Mouse (Mus musculus) T-helper 2 cell (primary cell): ENCODE data around the gene Borcs6.

Source experiments
- in situ Hi-C: fragments of 300-600 bp; cut with MboI, MseI; formaldehyde crosslinking; loops from one replicate; pipeline ENCODE4 v1.15.1; 2025; ENCODE audit warnings: high pct_unique_total_duplicates

Borcs6 gene

DNA sequence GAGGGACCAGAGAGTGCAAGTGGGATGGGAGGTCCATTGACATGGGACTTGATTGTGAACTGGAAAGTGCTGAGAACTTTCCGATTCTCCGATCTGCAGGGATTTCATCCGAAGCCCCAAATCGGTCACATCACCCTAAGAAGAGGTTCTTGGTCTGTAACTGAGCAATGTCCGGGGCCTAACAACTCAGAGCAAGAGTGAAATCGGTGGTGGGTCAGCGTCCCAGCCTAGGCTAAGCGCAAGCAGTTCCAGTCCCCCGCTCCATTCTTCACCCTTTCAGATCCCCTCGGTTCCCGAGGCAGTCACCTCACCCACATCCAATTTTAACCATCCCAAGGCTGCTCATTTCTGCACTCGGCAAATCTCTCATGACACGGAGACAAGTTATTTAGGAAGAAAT, 10.6 kb downstream of the Borcs6 start:
- in situ Hi-C loops = no loop called here

GRCm38 (mm10) chr11:69070590-69071222, 11.2 kb downstream of the Borcs6 start, which contains the start of gene Tmem107:
Tmem107 (plus strand) TSS chr11:69070806.
- in situ Hi-C loops = no loop called here

GRCm38 (mm10) chr11:69071262-69071661, 11.7 kb downstream of the Borcs6 start:
- in situ Hi-C loops = no loop called here

DNA sequence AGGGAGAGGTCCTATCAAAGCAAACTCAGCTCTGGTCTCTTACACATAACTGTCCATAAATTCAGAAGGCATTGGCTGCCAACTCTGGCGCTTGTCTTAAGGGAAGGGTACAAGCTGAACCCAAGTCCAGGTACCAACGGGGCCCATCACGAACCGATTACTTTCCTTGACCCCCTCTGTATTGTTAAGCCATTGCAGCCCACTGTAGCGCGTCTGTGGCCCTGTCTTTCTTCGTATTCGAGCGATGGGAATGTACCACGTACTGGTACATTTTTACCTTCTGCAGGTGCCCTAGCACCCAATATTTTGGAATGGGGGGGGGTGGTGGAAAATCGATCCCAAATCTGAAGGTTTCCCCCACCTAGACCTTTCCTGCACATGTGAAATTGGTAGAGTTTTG, 12.7 kb downstream of the Borcs6 start:
- in situ Hi-C loops = no loop called here

DNA sequence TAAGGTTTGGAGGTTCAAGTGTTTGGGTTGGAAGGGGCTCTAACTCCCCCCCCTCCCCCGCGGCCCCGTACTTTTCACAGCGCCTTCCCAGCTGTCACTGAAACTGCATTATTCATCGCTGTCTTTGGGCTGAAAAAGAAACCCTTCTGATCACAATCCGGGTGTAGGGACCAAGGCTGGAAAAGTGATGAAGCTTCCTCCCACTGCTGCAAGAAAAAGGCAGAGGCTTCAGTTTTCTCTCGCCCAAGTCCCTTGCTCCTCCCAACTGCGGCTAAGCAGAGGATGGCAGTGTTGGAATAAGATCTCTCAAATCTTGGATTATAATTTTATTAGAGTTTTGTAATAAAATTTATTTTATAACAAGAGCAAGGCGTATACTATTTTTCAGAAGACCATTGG, 13.1 kb downstream of the Borcs6 start:
- in situ Hi-C loops = no loop called here

DNA sequence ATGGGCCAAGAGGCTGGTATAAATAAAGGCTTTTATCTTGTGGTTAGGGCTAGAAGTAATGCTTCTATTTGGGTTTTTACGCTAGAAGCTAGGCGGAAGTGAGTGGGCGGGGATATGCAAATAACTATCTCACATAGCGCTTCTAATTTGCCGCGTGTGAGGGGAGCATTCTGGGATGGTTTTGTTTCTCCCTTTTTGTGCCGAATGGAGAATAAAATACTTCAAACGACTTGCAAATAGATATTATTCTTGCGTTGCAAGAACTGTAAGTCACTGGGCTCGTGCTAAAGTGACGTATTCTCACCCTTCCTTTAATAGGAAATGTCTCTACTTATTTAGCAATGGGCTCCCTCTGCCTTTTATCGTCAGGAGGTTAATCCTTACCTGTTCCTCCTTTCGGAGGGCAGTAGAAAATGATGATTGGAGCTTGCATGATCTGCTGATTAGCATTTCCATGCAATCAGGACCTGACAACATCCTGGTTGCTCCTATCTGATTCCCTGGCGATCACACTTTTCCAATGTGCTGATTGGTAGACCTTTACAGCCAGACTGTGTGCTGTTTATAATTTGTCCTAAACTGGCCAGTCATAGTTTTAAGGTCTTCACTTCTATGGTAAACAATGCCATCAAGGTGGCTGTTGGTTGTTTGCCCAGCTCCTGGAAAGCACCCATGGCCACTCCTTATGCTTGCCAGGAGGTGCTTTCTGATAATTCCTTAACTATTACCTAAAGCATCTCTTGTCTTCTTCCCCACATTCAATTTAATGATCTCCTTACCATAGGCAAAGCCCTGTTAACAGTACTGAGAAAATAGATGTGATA, 13.8 kb downstream of the Borcs6 start:
- in situ Hi-C loops = no loop called here

GRCm38 (mm10) chr11:69073951-69074775, 14.6 kb downstream of the Borcs6 start:
- in situ Hi-C loops = no loop called here

- in situ Hi-C loops = loop anchor here (5.0 kb wide), 1 partner anchor 98 kb away; no protein-coding TSS in a partner anchor
Observed at GRCm38 (mm10) chr11:69074776-69075069, 15.2 kb downstream of the Borcs6 start.

DNA sequence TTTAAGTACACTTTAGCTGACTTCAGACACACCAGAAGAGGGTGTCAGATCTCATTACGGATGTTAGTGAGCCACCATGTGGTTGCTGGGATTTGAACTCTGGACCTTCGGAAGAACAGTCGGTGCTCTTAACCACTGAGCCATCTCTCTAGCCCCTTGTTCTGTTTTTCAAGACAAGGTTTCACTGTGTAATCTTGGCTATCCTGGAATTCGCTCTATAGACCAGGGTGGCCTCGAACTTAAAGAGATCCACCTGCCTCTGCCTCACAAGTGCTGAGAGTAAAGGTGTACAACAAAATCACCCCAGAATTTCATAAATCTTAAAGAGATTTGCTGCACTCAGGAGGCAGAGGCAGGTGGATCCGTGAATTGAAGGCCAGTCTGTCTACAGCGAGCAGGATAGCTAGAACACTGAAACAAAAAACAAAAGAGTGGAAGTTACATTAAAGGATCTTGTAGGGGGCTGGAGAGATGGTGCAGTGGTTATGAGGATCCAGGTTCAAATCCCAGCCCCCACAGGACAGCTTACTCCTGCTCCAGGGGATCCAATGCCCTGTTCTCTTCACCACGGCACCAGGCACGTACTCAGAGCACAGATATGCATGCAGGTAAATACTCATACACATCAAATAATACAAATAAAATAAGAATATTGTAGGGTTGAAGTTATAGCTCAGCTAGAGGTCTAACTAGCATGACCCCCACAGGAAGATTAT, 16.4 kb downstream of the Borcs6 start:
- in situ Hi-C loops = loop anchor here (5.0 kb wide), 1 partner anchor 96 kb away; no protein-coding TSS in a partner anchor

DNA sequence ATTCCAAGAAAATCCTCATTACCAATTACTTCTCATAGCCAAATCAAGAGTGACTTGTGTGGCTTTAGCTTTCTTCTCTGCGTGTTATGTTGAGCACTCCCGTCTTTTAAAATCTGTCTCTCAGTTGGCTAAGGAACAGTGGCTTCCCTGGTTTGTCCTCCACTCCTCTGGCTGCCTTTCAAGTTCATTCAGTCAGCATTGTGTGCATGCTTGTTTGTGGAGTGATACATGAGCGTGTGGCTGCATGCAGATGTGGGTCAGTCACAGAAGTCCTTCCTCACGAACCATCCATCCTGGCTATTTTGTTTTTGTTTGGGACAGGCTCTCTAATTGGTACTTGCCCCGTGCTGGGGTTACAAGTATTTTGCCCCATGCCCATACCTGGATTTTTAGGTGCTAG, 17.1 kb downstream of the Borcs6 start:
- in situ Hi-C loops = loop anchor here (5.0 kb wide), 1 partner anchor 96 kb away; no protein-coding TSS in a partner anchor

DNA sequence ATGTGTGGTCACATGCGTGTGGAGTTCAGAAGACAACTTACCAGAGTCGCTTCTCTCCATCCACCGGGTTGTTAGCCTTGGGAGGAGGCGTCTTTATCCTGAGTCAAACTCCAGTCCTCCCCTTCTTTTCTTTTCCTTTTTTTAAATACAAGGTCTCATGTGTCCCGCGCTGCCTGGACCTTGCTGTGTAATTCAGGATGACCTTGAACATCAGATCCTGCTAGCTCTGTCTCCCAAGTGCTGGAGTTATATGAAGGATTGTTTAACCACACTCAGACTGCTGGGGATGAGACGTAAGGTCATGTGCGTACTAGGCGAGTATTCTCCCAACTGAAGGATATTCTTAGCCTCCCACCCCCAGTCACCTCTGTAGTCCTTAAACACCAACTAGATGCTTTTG, 17.8 kb downstream of the Borcs6 start:
- in situ Hi-C loops = loop anchor here (5.0 kb wide), 1 partner anchor 95 kb away; no protein-coding TSS in a partner anchor

- in situ Hi-C loops = loop anchor here (5.0 kb wide), 1 partner anchor 94 kb away; no protein-coding TSS in a partner anchor
Observed at GRCm38 (mm10) chr11:69078041-69078440, 18.5 kb downstream of the Borcs6 start.

GRCm38 (mm10) chr11:69078805-69079438, 19.4 kb downstream of the Borcs6 start:
- in situ Hi-C loops = loop anchor here (5.0 kb wide), 1 partner anchor 93 kb away; no protein-coding TSS in a partner anchor

DNA sequence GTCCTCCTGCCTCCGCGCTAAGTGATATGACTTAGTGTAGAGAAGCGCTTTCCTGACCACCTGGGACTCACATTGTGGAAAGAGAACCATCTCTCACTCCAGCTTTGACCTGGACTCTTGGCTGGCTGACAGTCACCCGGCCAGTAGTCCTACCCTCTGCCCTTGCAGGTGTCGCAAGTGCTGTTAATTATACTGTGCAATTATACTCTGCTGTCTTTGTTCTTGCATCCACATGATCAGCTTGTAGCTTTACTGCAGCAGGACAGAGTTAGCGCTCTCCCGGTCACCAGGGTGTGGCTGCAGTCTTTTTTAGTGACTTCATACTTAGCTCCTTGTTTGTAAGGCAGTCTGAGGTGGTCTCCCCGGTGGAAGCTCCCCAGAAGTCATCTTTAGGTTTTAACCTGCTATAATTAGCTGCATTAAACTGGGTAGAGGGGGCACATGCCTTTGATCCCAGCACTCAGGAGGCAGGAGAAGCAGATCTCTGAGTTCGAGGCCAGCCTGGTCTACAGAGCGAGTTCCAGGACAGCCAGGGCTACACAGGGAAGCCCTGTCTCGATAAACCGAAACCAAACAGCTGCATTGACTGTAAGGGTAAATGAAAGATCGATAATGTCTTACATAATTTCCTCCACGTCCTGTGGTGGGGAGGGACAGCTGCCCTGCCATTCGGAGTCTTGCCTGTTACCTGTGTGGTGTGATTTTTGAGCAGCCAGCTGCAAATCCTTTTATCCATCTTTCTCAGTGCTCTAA, 20.8 kb downstream of the Borcs6 start:
- in situ Hi-C loops = no loop called here

DNA sequence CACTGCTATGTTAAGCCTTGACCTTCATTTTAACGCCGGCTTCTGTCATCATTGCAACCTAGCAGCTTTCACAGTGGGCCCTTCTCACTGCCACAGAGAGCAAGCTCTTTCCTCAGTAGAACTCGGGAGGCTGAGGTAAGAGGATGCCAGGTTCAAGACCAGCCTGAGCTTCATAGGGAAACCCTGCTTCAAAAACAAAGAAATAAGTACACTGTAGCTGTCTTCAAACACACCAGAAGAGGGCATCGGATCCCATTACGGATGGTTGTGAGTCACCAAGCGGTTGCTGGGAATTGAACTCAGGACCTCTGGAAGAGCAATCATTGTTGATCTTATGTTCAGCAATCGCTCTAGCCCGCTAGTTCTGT, 21.3 kb downstream of the Borcs6 start:
- in situ Hi-C loops = no loop called here

GRCm38 (mm10) chr11:69081613-69082012, 22.1 kb downstream of the Borcs6 start:
- in situ Hi-C loops = no loop called here

- in situ Hi-C loops = no loop called here
Observed at GRCm38 (mm10) chr11:69085608-69086007, 26.1 kb downstream of the Borcs6 start.

DNA sequence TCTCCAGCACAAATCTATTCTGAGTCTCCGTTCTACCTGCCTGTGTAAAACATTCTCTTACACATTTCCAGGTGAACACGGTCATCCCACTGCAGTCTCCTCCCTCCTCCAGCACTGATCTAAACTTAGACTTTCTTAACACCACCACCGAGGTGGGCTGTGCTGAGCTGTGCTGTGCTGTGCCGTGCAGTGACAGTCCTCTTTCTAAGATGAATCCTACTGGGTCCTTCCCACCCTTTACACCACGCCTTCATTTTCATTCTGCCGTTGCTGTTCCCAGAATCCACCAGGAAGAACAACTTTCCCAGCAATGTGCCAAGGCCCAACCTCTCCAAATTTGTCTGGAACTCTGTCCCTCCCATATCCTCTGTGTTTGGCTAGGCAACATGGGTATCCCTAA, 26.9 kb downstream of the Borcs6 start:
- in situ Hi-C loops = no loop called here

DNA sequence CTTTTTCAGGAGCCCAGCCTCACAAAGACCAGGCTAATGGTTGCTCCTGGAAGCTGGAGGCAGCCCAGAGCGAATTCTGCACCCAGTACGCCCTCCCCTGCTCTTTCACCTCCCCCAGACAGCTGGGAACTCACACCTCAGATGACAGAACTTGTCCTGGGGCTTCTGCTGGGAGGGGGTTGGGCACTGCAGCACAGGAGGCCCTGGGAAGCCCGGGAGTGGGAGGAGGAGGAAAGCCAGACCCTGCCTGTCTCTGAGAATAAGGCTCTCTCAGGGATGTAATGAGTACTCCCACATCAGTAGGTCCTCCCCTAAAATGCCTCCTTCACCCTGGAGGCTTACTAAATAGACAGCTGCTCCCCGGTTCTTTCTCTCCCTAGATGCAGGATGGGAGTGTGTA, 27.6 kb downstream of the Borcs6 start:
- in situ Hi-C loops = no loop called here

- in situ Hi-C loops = no loop called here
Observed at GRCm38 (mm10) chr11:69087597-69087996, 28.1 kb downstream of the Borcs6 start.
